Mouse (Mus musculus) megakaryocyte, embryonic 14.5 days (primary cell): ENCODE data around the gene Serpinb9. TPM values are rescaled to one million over a fixed set of nuclear protein-coding genes. Genes with fewer than 3 reads are reported as not detected.
"Not testable (repeated sequence)": the region's sequence is repeated elsewhere in the genome, so short reads cannot be mapped to it uniquely, and the experiment has no call there.

Source experiments
- H3K27me3 ChIP-seq: replicated peaks from 2 replicates; pipeline ENCODE3; 2012; ENCODE audit warnings: inconsistent platforms
- H3K36me3 ChIP-seq: replicated peaks from 2 replicates; pipeline ENCODE3; 2012; ENCODE audit warnings: low read length, inconsistent platforms, mixed read lengths
- H3K4me1 ChIP-seq: 2 replicates; pipeline ENCODE4 v1.6.1; 2012; ENCODE audit warnings: inconsistent platforms
- H3K4me3 ChIP-seq: replicated peaks from 2 replicates; pipeline ENCODE3; 2012; ENCODE audit warnings: moderate library complexity, mild to moderate bottlenecking, inconsistent platforms
- H3K9me3 ChIP-seq: 2 replicates; pipeline ENCODE4 v1.6.1; 2012; ENCODE audit warnings: inconsistent platforms
- FLI1 ChIP-seq: IDR thresholded peaks from 2 replicates; pipeline ENCODE4 v1.6.1; 2012; ENCODE audit warnings: low read length, inconsistent platforms, mixed read lengths
- GATA1 ChIP-seq: IDR thresholded peaks from 3 replicates; pipeline ENCODE4 v1.6.1; 2012; ENCODE audit warnings: mixed read lengths, low read length, inconsistent platforms, borderline replicate concordance
- polyA plus RNA-seq: library from polyadenylated mRNA; stranded (reverse); fragments of >175 nt; gene quantifications from 2 replicates; pipeline ENCODE4 v1.2.3, GENCODE M21; 2012; ENCODE audit warnings: low replicate concordance; ENCODE audit not compliant: insufficient read depth

Gene Serpinb9
- polyA plus RNA-seq, 1 experiment, result 0.55 TPM

GRCm38 (mm10) chr13:33022371-33022770 lies 19.3 kb downstream of the Serpinb9 start:
- no peaks in the 10 kb centered on the region for H3K27me3 ChIP-seq
- no peak overlapping the region for H3K4me3 ChIP-seq
- TF ChIP-seq GATA1, result no peak
- no peak for TF ChIP-seq FLI1
- H3K4me1 ChIP-seq, result peaks cover 21% of the 10 kb centered on the region
- peaks cover 12% of the 10 kb centered on the region; the same call in 1 of the 2 replicates for H3K9me3 ChIP-seq
- H3K36me3 ChIP-seq, result peaks cover 3% of the 10 kb centered on the region

GRCm38 (mm10) chr13:33026427-33027057 lies 23.5 kb downstream of the Serpinb9 start:
- Histone ChIP-seq H3K36me3 (no peaks in the 10 kb centered on the region), H3K9me3 (no peaks in the 10 kb centered on the region), H3K27me3 (no peaks in the 10 kb centered on the region), H3K4me1 (peaks cover 40% of the 10 kb centered on the region), H3K4me3 (no peak overlapping the region)
- TF ChIP-seq GATA1, result no peak
- TF ChIP-seq FLI1, result no peak

DNA sequence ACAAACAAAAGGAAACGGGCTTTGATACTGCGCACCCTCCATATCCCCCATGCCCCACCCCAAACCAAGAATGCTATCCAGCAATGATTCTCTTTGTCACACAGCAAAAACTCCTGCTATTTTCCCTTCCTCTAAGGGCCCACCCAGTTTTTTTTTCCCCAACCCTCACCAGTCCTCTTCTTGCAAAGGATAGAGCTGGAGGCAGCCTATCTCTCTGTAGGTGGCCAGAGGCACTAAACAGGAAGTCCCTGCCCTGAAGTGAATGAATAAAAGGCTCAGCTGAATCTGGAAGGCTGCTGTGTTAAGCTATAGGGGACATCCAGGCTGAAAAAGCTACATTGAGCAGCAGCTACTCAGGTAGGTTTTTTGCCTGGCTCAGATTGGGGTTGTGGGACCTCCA lies 24.2 kb downstream of the Serpinb9 start, which contains the start of gene Serpinb9b:
TSS of gene Serpinb9b (plus strand) at position 173 of the 400 bp plus-strand sequence.
- Histone ChIP-seq H3K4me3 (no peak within 1 kb of the TSS), H3K36me3 (no peaks in the 10 kb centered on the region)
- no peak for TF ChIP-seq FLI1
- TF ChIP-seq GATA1, result no peak

DNA sequence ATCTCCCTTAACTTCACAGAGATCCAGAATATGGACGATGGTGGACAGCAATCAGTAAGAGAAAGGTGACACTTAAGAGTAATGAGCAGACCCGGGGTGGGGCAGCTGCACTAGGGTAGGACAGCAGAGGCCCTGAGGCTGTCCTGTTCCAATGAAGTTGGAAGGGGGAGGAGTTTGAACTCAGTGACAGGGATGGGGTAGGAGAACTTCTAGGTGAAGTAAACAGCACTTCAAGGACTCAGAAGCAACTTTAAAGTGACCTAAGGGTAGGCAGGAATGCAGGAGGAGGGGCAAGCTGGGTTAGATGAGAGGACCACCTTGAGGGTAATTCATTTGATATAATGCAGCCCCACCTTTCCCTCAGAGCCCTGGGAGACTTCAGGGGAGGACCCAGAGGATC lies 25.1 kb downstream of the Serpinb9 start:
- no peaks in the 10 kb centered on the region for H3K27me3 ChIP-seq
- H3K4me1 ChIP-seq, result peaks cover 40% of the 10 kb centered on the region
- no peaks in the 10 kb centered on the region for H3K9me3 ChIP-seq
- H3K36me3 ChIP-seq, result no peaks in the 10 kb centered on the region
- no peak overlapping the region for H3K4me3 ChIP-seq
- TF ChIP-seq GATA1 (no peak), FLI1 (no peak)

More for the DNA sequence above, 24.2 kb downstream of the Serpinb9 start, which contains the start of gene Serpinb9b:
- Histone ChIP-seq H3K4me1 (peaks cover 40% of the 10 kb centered on the region), H3K27me3 (no peaks in the 10 kb centered on the region), H3K9me3 (no peaks in the 10 kb centered on the region)

- Histone ChIP-seq H3K27me3 (no peaks in the 10 kb centered on the region), H3K36me3 (no peaks in the 10 kb centered on the region), H3K4me3 (no peak overlapping the region), H3K4me1 (peaks cover 40% of the 10 kb centered on the region), H3K9me3 (no peaks in the 10 kb centered on the region)
- no peak for TF ChIP-seq FLI1
- no peak for TF ChIP-seq GATA1
Measured at GRCm38 (mm10) chr13:33028550-33028949, 25.5 kb downstream of the Serpinb9 start.

- H3K36me3 ChIP-seq, H3K9me3 ChIP-seq, H3K4me3 ChIP-seq, H3K27me3 ChIP-seq: not testable (repeated sequence)
- H3K4me1 ChIP-seq, result peaks cover 40% of the 10 kb centered on the region
Measured at GRCm38 (mm10) chr13:33029478-33029877, 26.4 kb downstream of the Serpinb9 start.

- no peak for TF ChIP-seq GATA1
- H3K4me3 ChIP-seq, result no peak overlapping the region
- no peaks in the 10 kb centered on the region for H3K36me3 ChIP-seq
- no peaks in the 10 kb centered on the region for H3K9me3 ChIP-seq
- H3K4me1 ChIP-seq, result peaks cover 40% of the 10 kb centered on the region
- no peaks in the 10 kb centered on the region for H3K27me3 ChIP-seq
Measured at GRCm38 (mm10) chr13:33030281-33030680, 27.2 kb downstream of the Serpinb9 start.

GRCm38 (mm10) chr13:33035506-33035905 lies 32.5 kb downstream of the Serpinb9 start:
- Histone ChIP-seq H3K27me3 (no peaks in the 10 kb centered on the region), H3K9me3 (peaks cover 7% of the 10 kb centered on the region), H3K36me3 (no peaks in the 10 kb centered on the region), H3K4me1 (no peaks in the 10 kb centered on the region), H3K4me3 (no peak overlapping the region)
- TF ChIP-seq GATA1, result no peak
- no peak for TF ChIP-seq FLI1

DNA sequence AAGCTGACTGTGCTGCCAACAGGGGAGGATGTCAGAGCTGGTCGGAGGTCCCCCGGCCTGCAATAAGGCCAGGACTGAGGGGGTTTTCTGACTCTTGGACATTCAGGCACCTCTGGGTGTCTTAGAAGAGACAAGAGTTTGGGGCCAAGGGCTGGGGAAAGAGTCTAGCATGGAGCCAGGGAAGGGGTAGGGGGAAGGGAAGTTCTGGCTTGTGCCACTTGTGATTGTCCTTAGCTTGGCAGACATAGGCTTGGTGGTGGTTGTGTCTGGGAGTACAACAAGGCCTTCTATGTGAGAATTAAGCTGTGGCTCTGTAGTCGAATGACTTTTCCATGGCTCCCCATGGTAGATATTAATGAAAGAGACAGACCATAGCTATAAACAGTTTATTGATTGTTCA lies 40.5 kb downstream of the Serpinb9 start:
- TF ChIP-seq FLI1 (no peak), GATA1 (no peak)
- Histone ChIP-seq H3K36me3 (no peaks in the 10 kb centered on the region), H3K9me3 (peaks cover 5% of the 10 kb centered on the region), H3K27me3 (peaks cover 2% of the 10 kb centered on the region), H3K4me1 (peaks cover 27% of the 10 kb centered on the region), H3K4me3 (no peak overlapping the region)

GRCm38 (mm10) chr13:33047234-33047633 lies 44.2 kb downstream of the Serpinb9 start:
- Histone ChIP-seq H3K27me3 (no peaks in the 10 kb centered on the region), H3K4me3 (no peak overlapping the region), H3K36me3 (no peaks in the 10 kb centered on the region), H3K9me3 (no peaks in the 10 kb centered on the region), H3K4me1 (peaks cover 47% of the 10 kb centered on the region)
- TF ChIP-seq FLI1 (no peak), GATA1 (no peak)

- H3K27me3 ChIP-seq, result no peaks in the 10 kb centered on the region
- no peaks in the 10 kb centered on the region for H3K36me3 ChIP-seq
- H3K4me3 ChIP-seq, result no peak overlapping the region
- H3K4me1 ChIP-seq, result peaks cover 42% of the 10 kb centered on the region
- H3K9me3 ChIP-seq, result no peaks in the 10 kb centered on the region
- TF ChIP-seq FLI1 (no peak), GATA1 (no peak)
Measured at GRCm38 (mm10) chr13:33048187-33048586, 45.1 kb downstream of the Serpinb9 start.

- Histone ChIP-seq H3K27me3 (no peaks in the 10 kb centered on the region), H3K36me3 (no peaks in the 10 kb centered on the region), H3K9me3 (no peaks in the 10 kb centered on the region), H3K4me1 (peaks cover 33% of the 10 kb centered on the region), H3K4me3 (no peak overlapping the region)
- no peak for TF ChIP-seq GATA1
- TF ChIP-seq FLI1, result no peak
Measured at GRCm38 (mm10) chr13:33051697-33052096, 48.6 kb downstream of the Serpinb9 start.
